Mouse (Mus musculus) ZHBTc4 (cell line): ENCODE data around the gene Tekt1.

ENCODE experiments used
- DNase-seq: peaks from one replicate; pipeline ENCODE4 v3.0.0-alpha.2; 2011; ENCODE audit warnings: low read depth, low spot score

The Tekt1 gene

GRCm38 (mm10) chr11:72342549-72343237 lies 19.5 kb downstream of the Tekt1 start:
- peak; percentile 90 for DNase-seq

GRCm38 (mm10) chr11:72339716-72340115 lies 22.5 kb downstream of the Tekt1 start:
- DNase-seq: no peak

DNA sequence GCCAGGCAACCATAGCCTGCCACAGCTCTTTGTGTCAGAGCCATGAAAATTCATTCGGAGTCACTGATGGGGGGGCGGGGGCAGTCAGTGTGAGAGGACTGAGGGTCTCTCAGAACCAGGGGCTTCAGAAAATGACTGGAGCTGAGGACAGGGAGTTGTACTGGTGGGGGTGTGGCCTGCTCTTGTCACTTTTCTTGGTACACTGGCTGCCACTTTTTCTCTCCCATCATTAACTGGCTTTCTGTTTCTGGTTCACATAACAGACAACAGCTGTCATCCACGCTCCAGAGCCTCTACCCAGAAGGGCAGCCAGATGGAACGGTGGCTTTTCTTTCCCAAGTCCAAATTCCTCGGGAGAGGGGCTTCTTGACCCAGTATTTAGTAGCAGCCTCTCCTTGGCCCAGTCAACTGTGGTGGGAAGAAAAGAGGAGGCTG lies 23.8 kb downstream of the Tekt1 start:
- no peak for DNase-seq

- no peak for DNase-seq
These were observed 25.5 kb downstream of the Tekt1 start for GRCm38 (mm10) chr11:72336726-72337125.

GRCm38 (mm10) chr11:72334653-72335052 lies 27.6 kb downstream of the Tekt1 start:
- no peak for DNase-seq

DNA sequence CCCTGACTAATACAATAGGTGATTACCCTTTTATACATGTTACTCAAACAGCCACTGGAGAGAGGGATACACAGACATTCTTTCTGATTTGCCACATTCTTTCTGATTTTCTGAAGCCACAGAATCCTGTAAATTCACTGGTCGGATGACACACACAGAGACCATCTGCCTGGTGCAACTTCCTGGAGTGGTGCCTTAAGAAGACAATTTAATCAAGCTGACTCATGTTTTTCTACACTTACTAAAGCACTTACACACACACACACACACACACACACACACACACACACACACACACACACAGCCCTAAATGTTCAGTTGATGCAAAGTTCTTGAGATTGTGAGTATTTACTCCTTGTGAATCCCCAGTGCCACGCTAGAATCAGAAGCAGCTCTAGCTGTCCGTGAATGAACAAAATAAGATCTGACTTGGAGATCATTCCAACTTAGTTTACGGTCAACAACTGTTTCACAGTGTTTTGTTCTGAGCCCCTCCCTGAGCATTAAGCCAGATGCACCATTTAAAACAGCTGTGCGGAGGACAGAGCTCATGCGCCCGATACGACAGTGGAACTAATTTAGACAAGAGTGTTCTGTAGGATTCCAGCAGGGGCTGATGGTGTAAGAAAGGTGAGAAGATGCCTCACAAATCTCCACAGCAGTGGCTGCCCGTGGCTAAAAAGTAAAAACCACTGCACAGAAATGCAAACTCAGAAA lies 29.1 kb downstream of the Tekt1 start:
- DNase-seq: no peak

DNA sequence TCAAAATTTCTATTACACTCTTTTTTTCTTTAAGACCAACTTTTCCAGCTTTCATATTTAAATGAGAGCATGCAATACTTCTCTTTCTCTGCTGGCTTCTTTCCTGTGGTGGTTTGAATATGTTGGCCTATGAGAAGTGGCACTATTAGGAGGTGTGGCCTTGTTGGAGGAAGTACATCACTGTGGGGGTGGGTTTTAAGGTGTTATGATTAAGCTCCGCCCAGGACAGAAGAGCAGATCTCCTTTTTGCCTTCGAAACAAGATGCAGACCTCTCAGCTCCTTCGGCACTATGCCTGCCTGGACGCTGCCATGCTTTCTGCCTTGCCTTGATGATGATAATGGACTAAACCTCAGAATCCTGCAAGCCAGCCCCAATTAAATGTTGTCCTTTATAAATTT lies 36.5 kb downstream of the Tekt1 start:
- peak; percentile 25 for DNase-seq

DNA sequence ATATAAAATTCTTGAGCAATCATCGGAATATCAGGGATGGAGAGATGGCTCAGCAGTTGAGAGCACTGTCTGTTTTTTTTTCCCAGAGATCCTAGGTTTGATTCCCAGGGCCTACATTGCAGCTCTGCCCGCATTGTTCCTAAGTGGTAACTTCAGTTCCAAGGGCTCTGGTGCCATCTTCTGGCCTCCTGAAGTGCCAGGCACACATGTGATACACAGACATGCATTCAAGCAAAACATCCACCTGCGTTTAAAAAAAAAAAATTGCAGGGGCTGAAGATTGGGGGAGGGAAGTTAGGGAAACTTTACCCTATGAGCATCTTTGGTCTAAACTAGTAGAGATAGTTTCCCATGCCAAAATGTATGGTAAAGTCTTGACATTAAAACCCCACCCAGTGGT lies 37.8 kb downstream of the Tekt1 start:
- DNase-seq: peak; percentile 75

GRCm38 (mm10) chr11:72318026-72318425 lies 44.2 kb downstream of the Tekt1 start:
- DNase-seq: no peak

GRCm38 (mm10) chr11:72314151-72314895 lies 47.9 kb downstream of the Tekt1 start, which contains the start of gene Fbxo39:
Fbxo39 (plus strand) TSS chr11:72314444.
- peak; percentile 79 for DNase-seq

DNA sequence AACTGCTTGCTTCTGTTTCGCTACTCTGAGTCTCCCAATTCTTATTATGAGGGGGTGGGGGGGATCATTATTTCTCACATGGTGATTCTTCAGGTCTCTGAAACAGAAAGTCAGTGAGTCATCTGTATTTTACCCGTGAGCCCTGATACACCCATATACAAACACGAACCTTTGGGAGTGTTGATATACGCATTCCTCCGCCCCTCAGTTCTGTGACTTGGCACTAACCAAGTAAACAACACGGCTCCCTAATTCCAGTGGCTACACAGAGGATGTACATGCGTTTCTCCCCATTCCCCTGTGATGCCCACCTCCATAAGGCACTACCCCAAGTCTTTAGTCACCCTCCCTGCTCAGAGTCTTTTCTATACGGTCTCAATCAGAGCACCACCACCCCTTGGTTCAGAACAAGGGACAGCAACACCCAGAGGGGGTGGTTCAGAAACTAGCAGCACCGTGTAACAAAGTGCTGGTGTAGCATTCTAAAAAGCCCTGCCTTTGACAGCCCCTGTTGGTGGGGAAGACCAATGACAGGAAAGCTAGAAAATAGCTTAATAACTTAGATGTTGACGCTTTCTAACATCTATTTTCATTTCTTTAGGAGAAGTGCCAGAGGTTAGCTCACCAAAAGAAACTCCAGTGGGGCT lies 50.8 kb downstream of the Tekt1 start:
- peak; percentile 67 for DNase-seq

DNA sequence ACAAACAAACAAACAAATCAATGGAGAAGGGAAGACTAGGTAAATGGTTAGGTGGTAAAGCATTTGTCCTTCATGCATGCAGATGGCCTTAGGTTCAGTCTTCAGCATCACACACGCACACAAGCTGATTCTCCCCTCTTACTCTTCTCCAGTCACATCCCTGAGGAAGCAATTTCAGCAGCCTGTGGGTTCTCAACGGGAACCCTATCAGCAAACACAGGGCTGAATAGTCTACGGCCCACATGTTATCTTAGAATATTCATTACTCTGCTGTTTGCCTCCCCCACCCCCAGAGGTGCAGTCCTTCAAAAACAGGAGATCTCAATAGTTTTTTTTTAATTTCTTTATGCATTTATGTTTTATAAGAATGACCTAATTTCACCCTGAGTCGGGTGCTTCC lies 51.8 kb downstream of the Tekt1 start:
- no peak for DNase-seq

DNA sequence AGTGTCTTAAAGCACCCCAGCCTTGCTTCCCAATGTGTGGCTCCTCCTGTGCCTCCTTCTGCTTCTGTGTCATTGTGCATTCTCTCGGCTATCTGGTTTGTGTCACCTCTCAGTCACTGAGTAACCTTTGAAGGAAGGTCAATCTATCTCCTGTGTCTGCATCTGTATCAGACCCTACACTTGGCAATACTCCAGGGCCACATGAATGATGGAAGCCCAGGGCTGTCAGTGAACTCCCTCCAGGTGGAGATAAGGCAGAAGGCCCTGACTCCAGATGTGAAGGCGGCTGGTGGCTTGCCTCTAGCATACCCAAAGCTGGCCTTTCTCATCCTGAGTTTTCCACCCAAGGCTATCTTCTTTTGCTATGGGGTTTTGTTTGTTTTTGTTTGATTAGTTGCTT lies 53.3 kb downstream of the Tekt1 start:
- DNase-seq: no peak

DNA sequence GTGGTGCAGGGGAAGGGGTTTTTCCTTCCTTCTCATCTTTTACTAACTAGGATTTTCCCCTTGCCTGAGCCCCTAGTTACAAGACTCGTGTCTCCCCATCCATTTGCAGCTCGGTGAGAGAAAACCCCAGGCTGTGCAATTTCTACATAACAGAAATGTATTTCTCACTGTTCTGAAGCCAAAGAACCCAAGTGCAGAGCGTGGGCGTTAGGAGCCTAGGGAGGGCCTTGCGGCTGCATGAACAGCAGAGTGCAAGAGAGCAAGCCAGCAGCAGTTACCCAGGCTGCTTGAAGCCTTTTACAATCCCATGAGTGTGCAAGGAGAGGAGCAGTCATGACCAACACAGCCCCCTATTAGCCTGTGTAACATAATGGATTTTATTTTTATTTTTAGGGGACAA lies 54.8 kb downstream of the Tekt1 start:
- no peak for DNase-seq

GRCm38 (mm10) chr11:72302230-72302629 lies 60.0 kb downstream of the Tekt1 start:
- DNase-seq: no peak

DNA sequence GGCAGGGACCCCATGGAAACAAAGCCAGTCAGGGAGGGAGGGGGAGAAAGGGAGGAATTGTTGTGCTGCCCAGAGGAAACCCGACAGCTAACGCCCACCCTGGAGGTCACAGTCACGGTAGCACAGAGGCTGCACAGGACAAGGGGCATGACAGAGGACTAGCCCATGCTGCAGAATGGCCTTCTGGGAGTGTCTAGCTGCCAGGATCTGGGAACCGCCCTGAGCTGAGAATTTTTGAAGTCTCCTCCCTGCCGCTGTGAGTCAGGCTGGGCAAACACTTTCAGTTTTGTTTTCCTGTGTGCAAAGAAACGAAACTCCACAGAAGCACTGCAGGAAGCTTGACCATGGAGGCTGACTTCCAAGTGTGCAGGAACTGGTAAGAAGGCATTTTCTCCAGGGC lies 60.9 kb downstream of the Tekt1 start, which contains the start of gene Xaf1:
Gene Xaf1 (plus strand): TSS at position 296 of the 400 bp plus-strand sequence.
- peak; percentile 95 for DNase-seq
